Mouse (Mus musculus) erythroblast, embryonic 14.5 days (primary cell): Measurements from ENCODE around the gene Gm10134. TPM values are rescaled to one million over a fixed set of nuclear protein-coding genes. Genes with fewer than 3 reads are reported as not detected.

Experiments used
- H3K27me3 ChIP-seq: 2 replicates; pipeline ENCODE4 v1.6.1; 2012; ENCODE audit warnings: inconsistent platforms; ENCODE audit not compliant: control insufficient read depth
- H3K36me3 ChIP-seq: 2 replicates; pipeline ENCODE4 v1.6.1; 2012; ENCODE audit warnings: mild to moderate bottlenecking, inconsistent platforms; ENCODE audit not compliant: control insufficient read depth
- H3K4me1 ChIP-seq: 2 replicates; pipeline ENCODE4 v1.6.1; 2012; ENCODE audit warnings: inconsistent platforms; ENCODE audit not compliant: control insufficient read depth
- H3K4me3 ChIP-seq: replicated peaks from 2 replicates; pipeline ENCODE3; 2012; ENCODE audit warnings: moderate library complexity, mild to moderate bottlenecking, inconsistent platforms
- H3K9me3 ChIP-seq: 2 replicates; pipeline ENCODE4 v1.6.1; 2012; ENCODE audit warnings: low read length, inconsistent platforms, mixed read lengths; ENCODE audit not compliant: control insufficient read depth
- GATA1 ChIP-seq: IDR thresholded peaks from 2 replicates; pipeline ENCODE4 v1.6.1; 2012; ENCODE audit warnings: low read length, inconsistent platforms, mixed read lengths
- TAL1 ChIP-seq: IDR thresholded peaks from 3 replicates; pipeline ENCODE4 v1.6.1; 2012; ENCODE audit warnings: low read length, inconsistent platforms, mixed read lengths
- polyA plus RNA-seq: library from polyadenylated mRNA; stranded (reverse); fragments of >175 nt; gene quantifications from 2 replicates; pipeline ENCODE4 v1.2.3, GENCODE M21; 2012

The Gm10134 gene
- polyA plus RNA-seq, 1 experiment, result not detected

- Histone ChIP-seq H3K9me3 (no peaks in the 10 kb centered on the region), H3K4me3 (no peak overlapping the region), H3K27me3 (no peaks in the 10 kb centered on the region), H3K36me3 (no peaks in the 10 kb centered on the region; the same call in 1 of the 2 replicates), H3K4me1 (no peaks in the 10 kb centered on the region)
- no peak for TF ChIP-seq TAL1
These were observed 40.7 kb downstream of the Gm10134 start for GRCm38 (mm10) chr2:28546560-28546959.

- H3K4me1 ChIP-seq, result no peaks in the 10 kb centered on the region
- H3K9me3 ChIP-seq, result no peaks in the 10 kb centered on the region
- no peak for TF ChIP-seq TAL1
- no peak for TF ChIP-seq GATA1
- H3K4me3 ChIP-seq, result no peak overlapping the region
- H3K27me3 ChIP-seq, result no peaks in the 10 kb centered on the region
- no peaks in the 10 kb centered on the region; the same call in 1 of the 2 replicates for H3K36me3 ChIP-seq
These were observed 41.6 kb downstream of the Gm10134 start for GRCm38 (mm10) chr2:28547237-28548172.

DNA sequence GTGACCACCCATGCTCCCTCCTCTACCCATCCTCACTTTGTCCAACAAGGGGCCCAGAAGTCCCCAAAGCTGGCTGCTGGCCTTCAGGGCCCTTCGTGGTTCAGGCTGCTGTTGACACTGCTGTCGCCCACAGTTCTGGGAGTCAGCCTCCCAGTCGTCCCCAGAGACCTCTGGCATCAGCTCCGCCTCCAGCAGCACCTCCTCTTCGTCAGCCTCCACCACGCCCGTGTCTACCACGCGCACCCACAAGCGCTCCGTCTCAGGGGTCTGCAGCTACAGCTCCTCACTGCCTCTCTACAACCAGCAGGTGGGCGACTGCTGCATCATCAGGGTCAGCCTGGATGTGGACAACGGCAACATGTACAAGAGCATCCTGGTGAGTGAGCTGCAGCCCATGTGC lies 43.3 kb downstream of the Gm10134 start:
- no peak for TF ChIP-seq GATA1
- no peak for TF ChIP-seq TAL1
- no peaks in the 10 kb centered on the region for H3K27me3 ChIP-seq
- no peaks in the 10 kb centered on the region for H3K4me1 ChIP-seq
- no peak overlapping the region for H3K4me3 ChIP-seq
- H3K36me3 ChIP-seq, result no peaks in the 10 kb centered on the region; the same call in 1 of the 2 replicates
- no peaks in the 10 kb centered on the region for H3K9me3 ChIP-seq

DNA sequence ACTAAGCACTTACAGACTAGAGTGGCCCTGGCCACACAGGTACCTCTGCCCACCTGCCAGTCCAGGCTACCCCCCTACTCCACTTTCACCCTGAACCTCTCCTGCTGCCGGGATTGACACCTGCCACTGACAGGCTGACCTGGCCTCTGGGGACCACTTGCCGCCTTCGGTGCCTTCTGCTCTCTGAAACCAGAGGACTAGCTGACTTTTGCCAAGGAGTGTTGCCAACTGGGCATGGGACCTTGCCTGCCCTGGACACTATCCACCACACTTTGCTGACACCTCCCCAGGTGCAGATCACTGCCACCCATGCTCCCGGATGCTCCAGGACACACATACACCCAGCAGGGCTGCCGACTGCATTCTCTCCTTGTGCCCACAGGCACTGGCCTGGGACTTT lies 46.4 kb downstream of the Gm10134 start:
- H3K36me3 ChIP-seq, result no peaks in the 10 kb centered on the region; the same call in 1 of the 2 replicates
- TF ChIP-seq GATA1, result no peak
- no peaks in the 10 kb centered on the region for H3K4me1 ChIP-seq
- no peak overlapping the region for H3K4me3 ChIP-seq
- H3K9me3 ChIP-seq, result no peaks in the 10 kb centered on the region
- H3K27me3 ChIP-seq, result no peaks in the 10 kb centered on the region

Other genes starting within 250 kb of the Gm10134 start
- 0.01 TPM in 1 of 2 replicates, not detected in the other for gene Ppp1r26, start 59.3 kb upstream of the Gm10134 start, polyA plus RNA-seq
- gene 1700007K13Rik, start 39.8 kb upstream of the Gm10134 start, polyA plus RNA-seq, result not detected in 2 replicates
- gene Mrps2, start 38.0 kb upstream of the Gm10134 start, polyA plus RNA-seq, result 1.0 and 1.5 TPM in 2 replicates
- not detected in 2 replicates for gene Gbgt1, start 9.2 kb upstream of the Gm10134 start, polyA plus RNA-seq
- gene Ralgds, start 7.0 kb downstream of the Gm10134 start, polyA plus RNA-seq, result 0.03 and 0.06 TPM in 2 replicates
- gene Cel, start 57.3 kb downstream of the Gm10134 start, polyA plus RNA-seq, result not detected in 2 replicates
- gene Gtf3c5, start 77.7 kb downstream of the Gm10134 start, polyA plus RNA-seq, result 1.8 and 2.1 TPM in 2 replicates
- gene Gfi1b, start 115.9 kb downstream of the Gm10134 start, polyA plus RNA-seq, result 35.4 and 47.5 TPM in 2 replicates
- 0.56 and 0.79 TPM in 2 replicates for gene Tsc1, start 135.1 kb downstream of the Gm10134 start, polyA plus RNA-seq
- gene Spaca9, start 193.6 kb downstream of the Gm10134 start, polyA plus RNA-seq, result not detected in 2 replicates
- not detected in 2 replicates for gene Ak8, start 194.1 kb downstream of the Gm10134 start, polyA plus RNA-seq